Mouse (Mus musculus): ENCODE data around the gene Gpr157.

Gpr157 gene

GRCm38 (mm10) chr4:150140346-150140745, 53.2 kb downstream of the Gpr157 start:
- no peak for TF ChIP-seq GATA4 (IDR thresholded peaks at IDR 0.05; ENCODE audit: insufficient replicate concordance, low read length)

GRCm38 (mm10) chr4:150144242-150144641, 57.1 kb downstream of the Gpr157 start:
- TF ChIP-seq GATA4 (IDR thresholded peaks at IDR 0.05; ENCODE audit: insufficient replicate concordance, low read length), result no peak

GRCm38 (mm10) chr4:150146286-150146685, 59.1 kb downstream of the Gpr157 start:
- TF ChIP-seq GATA4 (IDR thresholded peaks at IDR 0.05; ENCODE audit: insufficient replicate concordance, low read length), result no peak

- no peak for TF ChIP-seq GATA4 (IDR thresholded peaks at IDR 0.05; ENCODE audit: insufficient replicate concordance, low read length)
Observed at GRCm38 (mm10) chr4:150151045-150151444, 63.9 kb downstream of the Gpr157 start.

GRCm38 (mm10) chr4:150152483-150152882, 65.3 kb downstream of the Gpr157 start:
- no peak for TF ChIP-seq GATA4 (IDR thresholded peaks at IDR 0.05; ENCODE audit: insufficient replicate concordance, low read length)

- no peak for TF ChIP-seq GATA4 (IDR thresholded peaks at IDR 0.05; ENCODE audit: insufficient replicate concordance, low read length)
Observed at GRCm38 (mm10) chr4:150155301-150155700, 68.1 kb downstream of the Gpr157 start.

Measured in liver, adult (tissue).